Mouse (Mus musculus): Measurements from ENCODE around the gene Lrrc20. TPM values are rescaled to one million over a fixed set of nuclear protein-coding genes. Genes with fewer than 3 reads are reported as not detected.
"Not testable (repeated sequence)": the region's sequence is repeated elsewhere in the genome, so short reads cannot be mapped to it uniquely, and the experiment has no call there.

Lrrc20 gene
- polyA plus RNA-seq, 1 experiment from 2014 or later, result 5.1 TPM

GRCm38 (mm10) chr10:61604376-61605065, 128.9 kb downstream of the Lrrc20 start:
- 55% methylated on average over 10 of the region's 10 CpGs for WGBS (ENCODE audit: insufficient replicate concordance)
- Histone ChIP-seq H3K27me3 (ENCODE audit: control insufficient read depth, insufficient read depth, low read depth, low read length) (peaks cover 3% of the 10 kb centered on the region; the same call in 1 of the 2 replicates), H3K36me3 (ENCODE audit: control insufficient read depth, insufficient read depth) (no peaks in the 10 kb centered on the region), H3K4me3 (ENCODE audit: low read depth, low read length) (no peak overlapping the region), H3K27ac (ENCODE audit: low read length) (no peak overlapping the region), H3K4me2 (ENCODE audit: low read depth, low read length) (no peak overlapping the region), H3K4me1 (ENCODE audit: control insufficient read depth, low read depth, low read length) (peaks cover 3% of the 10 kb centered on the region; the same call in 1 of the 2 replicates), H3K9me3 (replicated peaks; ENCODE audit: control insufficient read depth, low read length) (no peaks in the 10 kb centered on the region), H3K9ac (ENCODE audit: low read depth, low read length) (no peak overlapping the region)
- no peak for ATAC-seq (ENCODE audit: low read depth)

GRCm38 (mm10) chr10:61605381-61605780, 129.8 kb downstream of the Lrrc20 start:
- not testable (repeated sequence) for H3K4me1 ChIP-seq (ENCODE audit: control insufficient read depth, low read depth, low read length); H3K4me2 ChIP-seq (ENCODE audit: low read depth, low read length); H3K27ac ChIP-seq (ENCODE audit: low read length); ATAC-seq (ENCODE audit: low read depth); H3K27me3 ChIP-seq (ENCODE audit: control insufficient read depth, insufficient read depth, low read depth, low read length); H3K9ac ChIP-seq (ENCODE audit: low read depth, low read length); H3K9me3 ChIP-seq (replicated peaks; ENCODE audit: control insufficient read depth, low read length); H3K4me3 ChIP-seq (ENCODE audit: low read depth, low read length); H3K36me3 ChIP-seq (ENCODE audit: control insufficient read depth, insufficient read depth)
- 58% methylated on average over 11 of the region's 11 CpGs for WGBS (ENCODE audit: insufficient replicate concordance)

GRCm38 (mm10) chr10:61605851-61606250, 130.2 kb downstream of the Lrrc20 start:
- Histone ChIP-seq H3K4me2 (ENCODE audit: low read depth, low read length) (no peak overlapping the region), H3K4me1 (ENCODE audit: control insufficient read depth, low read depth, low read length) (peaks cover 3% of the 10 kb centered on the region; the same call in 1 of the 2 replicates), H3K9ac (ENCODE audit: low read depth, low read length) (no peak overlapping the region), H3K36me3 (ENCODE audit: control insufficient read depth, insufficient read depth) (no peaks in the 10 kb centered on the region), H3K27me3 (ENCODE audit: control insufficient read depth, insufficient read depth, low read depth, low read length) (peaks cover 3% of the 10 kb centered on the region; the same call in 1 of the 2 replicates), H3K4me3 (ENCODE audit: low read depth, low read length) (no peak overlapping the region), H3K27ac (ENCODE audit: low read length) (no peak overlapping the region), H3K9me3 (replicated peaks; ENCODE audit: control insufficient read depth, low read length) (no peaks in the 10 kb centered on the region)
- ATAC-seq (ENCODE audit: low read depth), result no peak
- 4% methylated on average over 8 of the region's 8 CpGs for WGBS (ENCODE audit: insufficient replicate concordance)

- no peak overlapping the region for H3K9ac ChIP-seq (ENCODE audit: low read depth, low read length)
- H3K4me1 ChIP-seq (ENCODE audit: control insufficient read depth, low read depth, low read length), result no peaks in the 10 kb centered on the region
- peaks cover 3% of the 10 kb centered on the region; the same call in 1 of the 2 replicates for H3K27me3 ChIP-seq (ENCODE audit: control insufficient read depth, insufficient read depth, low read depth, low read length)
- H3K9me3 ChIP-seq (replicated peaks; ENCODE audit: control insufficient read depth, low read length), result no peaks in the 10 kb centered on the region
- H3K27ac ChIP-seq (ENCODE audit: low read length), result no peak overlapping the region
- ATAC-seq (ENCODE audit: low read depth), result no peak
- H3K4me2 ChIP-seq (ENCODE audit: low read depth, low read length), result no peak overlapping the region
- H3K4me3 ChIP-seq (ENCODE audit: low read depth, low read length), result no peak overlapping the region
- H3K36me3 ChIP-seq (ENCODE audit: control insufficient read depth, insufficient read depth), result no peaks in the 10 kb centered on the region
Measured at GRCm38 (mm10) chr10:61608233-61608632, 132.6 kb downstream of the Lrrc20 start.

- no peaks in the 10 kb centered on the region for H3K36me3 ChIP-seq (ENCODE audit: control insufficient read depth, insufficient read depth)
- H3K9ac ChIP-seq (ENCODE audit: low read depth, low read length), result no peak overlapping the region
- H3K4me1 ChIP-seq (ENCODE audit: control insufficient read depth, low read depth, low read length), result no peaks in the 10 kb centered on the region
- no peaks in the 10 kb centered on the region for H3K9me3 ChIP-seq (replicated peaks; ENCODE audit: control insufficient read depth, low read length)
- H3K27me3 ChIP-seq (ENCODE audit: control insufficient read depth, insufficient read depth, low read depth, low read length), result no peaks in the 10 kb centered on the region
- H3K4me3 ChIP-seq (ENCODE audit: low read depth, low read length), result no peak overlapping the region
- no peak overlapping the region for H3K4me2 ChIP-seq (ENCODE audit: low read depth, low read length)
- 48% methylated on average over 8 of the region's 8 CpGs for WGBS (ENCODE audit: insufficient replicate concordance)
- no peak for ATAC-seq (ENCODE audit: low read depth)
- H3K27ac ChIP-seq (ENCODE audit: low read length), result no peak overlapping the region
Measured at GRCm38 (mm10) chr10:61610650-61611235, 135.1 kb downstream of the Lrrc20 start.

GRCm38 (mm10) chr10:61614311-61614710, 138.7 kb downstream of the Lrrc20 start:
- Histone ChIP-seq H3K9me3 (replicated peaks; ENCODE audit: control insufficient read depth, low read length) (no peaks in the 10 kb centered on the region), H3K36me3 (ENCODE audit: control insufficient read depth, insufficient read depth) (no peaks in the 10 kb centered on the region), H3K27ac (ENCODE audit: low read length) (no peak overlapping the region), H3K9ac (ENCODE audit: low read depth, low read length) (no peak overlapping the region), H3K4me2 (ENCODE audit: low read depth, low read length) (no peak overlapping the region), H3K4me1 (ENCODE audit: control insufficient read depth, low read depth, low read length) (no peaks in the 10 kb centered on the region), H3K4me3 (ENCODE audit: low read depth, low read length) (no peak overlapping the region), H3K27me3 (ENCODE audit: control insufficient read depth, insufficient read depth, low read depth, low read length) (no peaks in the 10 kb centered on the region)
- ATAC-seq (ENCODE audit: low read depth), result no peak
- WGBS (ENCODE audit: insufficient replicate concordance), result 78% methylated on average over 7 of the region's 7 CpGs

GRCm38 (mm10) chr10:61618528-61618927, 142.9 kb downstream of the Lrrc20 start:
- H3K27ac ChIP-seq (ENCODE audit: low read length), result no peak overlapping the region
- no peak overlapping the region for H3K4me2 ChIP-seq (ENCODE audit: low read depth, low read length)
- no peaks in the 10 kb centered on the region for H3K27me3 ChIP-seq (ENCODE audit: control insufficient read depth, insufficient read depth, low read depth, low read length)
- H3K9ac ChIP-seq (ENCODE audit: low read depth, low read length), result no peak overlapping the region
- no peak for ATAC-seq (ENCODE audit: low read depth)
- H3K36me3 ChIP-seq (ENCODE audit: control insufficient read depth, insufficient read depth), result no peaks in the 10 kb centered on the region
- H3K4me3 ChIP-seq (ENCODE audit: low read depth, low read length), result no peak overlapping the region
- H3K4me1 ChIP-seq (ENCODE audit: control insufficient read depth, low read depth, low read length), result no peaks in the 10 kb centered on the region
- no peaks in the 10 kb centered on the region for H3K9me3 ChIP-seq (replicated peaks; ENCODE audit: control insufficient read depth, low read length)
- 59% methylated on average over 2 of the region's 2 CpGs for WGBS (ENCODE audit: insufficient replicate concordance)

- no peak for ATAC-seq (ENCODE audit: low read depth)
- H3K9me3 ChIP-seq (replicated peaks; ENCODE audit: control insufficient read depth, low read length), result no peaks in the 10 kb centered on the region
- H3K4me1 ChIP-seq (ENCODE audit: control insufficient read depth, low read depth, low read length), result peaks cover 7% of the 10 kb centered on the region
- H3K4me3 ChIP-seq (ENCODE audit: low read depth, low read length), result no peak overlapping the region
- no peak overlapping the region for H3K27ac ChIP-seq (ENCODE audit: low read length)
- H3K4me2 ChIP-seq (ENCODE audit: low read depth, low read length), result no peak overlapping the region
- H3K9ac ChIP-seq (ENCODE audit: low read depth, low read length), result no peak overlapping the region
- peaks cover 18% of the 10 kb centered on the region for H3K27me3 ChIP-seq (ENCODE audit: control insufficient read depth, insufficient read depth, low read depth, low read length)
- WGBS (ENCODE audit: insufficient replicate concordance), result 41% methylated on average over 9 of the region's 9 CpGs
- no peaks in the 10 kb centered on the region for H3K36me3 ChIP-seq (ENCODE audit: control insufficient read depth, insufficient read depth)
Measured at GRCm38 (mm10) chr10:61621681-61622080, 146.1 kb downstream of the Lrrc20 start.

GRCm38 (mm10) chr10:61623874-61624273, 148.3 kb downstream of the Lrrc20 start:
- not testable (repeated sequence) for H3K4me2 ChIP-seq (ENCODE audit: low read depth, low read length); H3K4me1 ChIP-seq (ENCODE audit: control insufficient read depth, low read depth, low read length); H3K9ac ChIP-seq (ENCODE audit: low read depth, low read length); ATAC-seq (ENCODE audit: low read depth); H3K9me3 ChIP-seq (replicated peaks; ENCODE audit: control insufficient read depth, low read length); H3K4me3 ChIP-seq (ENCODE audit: low read depth, low read length); H3K27ac ChIP-seq (ENCODE audit: low read length); H3K36me3 ChIP-seq (ENCODE audit: control insufficient read depth, insufficient read depth)
- WGBS (ENCODE audit: insufficient replicate concordance), result 62% methylated on average over 3 of the region's 3 CpGs
- peaks cover 18% of the 10 kb centered on the region for H3K27me3 ChIP-seq (ENCODE audit: control insufficient read depth, insufficient read depth, low read depth, low read length)
